Mouse (Mus musculus) myocyte (in vitro differentiated cells): ENCODE measurements around the gene Adamts2. TPM values are rescaled to one million over a fixed set of nuclear protein-coding genes. Genes with fewer than 3 reads are reported as not detected.

Experiments used
- H3K27me3 ChIP-seq: one replicate; pipeline ENCODE4 v1.6.1; 2011; ENCODE audit not compliant: control insufficient read depth, insufficient read depth, insufficient read length
- H3K36me3 ChIP-seq: one replicate; pipeline ENCODE4 v1.6.1; 2011; ENCODE audit not compliant: control insufficient read depth, insufficient read depth
- H3K4me2 ChIP-seq: one replicate; pipeline ENCODE4 v1.6.1; 2011; ENCODE audit warnings: low read depth, control low read depth
- H3K4me3 ChIP-seq: one replicate; pipeline ENCODE4 v1.5.1; 2011; ENCODE audit warnings: mild to moderate bottlenecking, control low read depth, moderate library complexity
- H3K79me2 ChIP-seq: one replicate; pipeline ENCODE4 v1.6.1; 2011; ENCODE audit not compliant: control insufficient read depth, insufficient read depth
- H3ac ChIP-seq: one replicate; pipeline ENCODE4 v1.6.1; 2011; ENCODE audit not compliant: control insufficient read depth, insufficient read length
- CEBPB ChIP-seq: IDR thresholded peaks from 2 replicates; pipeline ENCODE4 v1.6.1; 2011; ENCODE audit warnings: mild to moderate bottlenecking, moderate library complexity; ENCODE audit not compliant: poor library complexity, insufficient read depth, severe bottlenecking
- E2F4 ChIP-seq: IDR thresholded peaks from one replicate; pipeline ENCODE4 v1.6.1; 2011; ENCODE audit warnings: mild to moderate bottlenecking, control low read depth, moderate library complexity; ENCODE audit not compliant: insufficient read depth
- MAX ChIP-seq: IDR thresholded peaks from one replicate; pipeline ENCODE4 v1.6.1; 2011; ENCODE audit warnings: low read depth, mild to moderate bottlenecking, control low read depth
- MYOD1 ChIP-seq, 3 experiments: IDR thresholded peaks; one replicate each; pipeline ENCODE4 v1.6.1; 2011; ENCODE audit warnings: control low read depth in 2 of 3, low read depth in 2 of 3, mild to moderate bottlenecking in 2 of 3, moderate library complexity in 1 of 3; ENCODE audit not compliant: insufficient read length in 2 of 3, control insufficient read depth in 1 of 3
- MYOG ChIP-seq, 3 experiments: IDR thresholded peaks; one replicate each; pipeline ENCODE4 v1.6.1; 2011; ENCODE audit warnings: control low read depth in 2 of 3, low read depth in 2 of 3, mild to moderate bottlenecking in 2 of 3; ENCODE audit not compliant: insufficient read length in 2 of 3, control insufficient read depth in 1 of 3, insufficient read depth in 1 of 3
- POLR2A ChIP-seq: IDR thresholded peaks from one replicate; pipeline ENCODE4 v1.6.1; 2011; ENCODE audit warnings: low read depth, mild to moderate bottlenecking, control low read depth, moderate library complexity; ENCODE audit not compliant: insufficient read length
- POLR2AphosphoS2 ChIP-seq: IDR thresholded peaks from one replicate; pipeline ENCODE4 v1.6.1; 2011; ENCODE audit warnings: low read depth, control low read depth; ENCODE audit not compliant: insufficient read length
- REST ChIP-seq: IDR thresholded peaks from one replicate; pipeline ENCODE4 v1.6.1; 2011; ENCODE audit warnings: mild to moderate bottlenecking, control low read depth, moderate library complexity; ENCODE audit not compliant: insufficient read depth, insufficient read length
- SRF ChIP-seq: IDR thresholded peaks from one replicate; pipeline ENCODE4 v1.6.1; 2011; ENCODE audit warnings: low read depth; ENCODE audit not compliant: control insufficient read depth, insufficient read length
- TCF12 ChIP-seq: IDR thresholded peaks from one replicate; pipeline ENCODE4 v1.6.1; 2011; ENCODE audit warnings: mild to moderate bottlenecking, control low read depth; ENCODE audit not compliant: poor library complexity, insufficient read depth, severe bottlenecking
- TCF3 ChIP-seq: IDR thresholded peaks from one replicate; pipeline ENCODE4 v1.6.1; 2011; ENCODE audit warnings: low read depth, control low read depth; ENCODE audit not compliant: insufficient read length
- USF1 ChIP-seq: IDR thresholded peaks from one replicate; pipeline ENCODE4 v1.6.1; 2011; ENCODE audit warnings: low read depth, mild to moderate bottlenecking, control low read depth, moderate library complexity
- polyA plus RNA-seq: library from polyadenylated mRNA; unstranded; fragments of >200 nt; fragmentation: generic; extraction: Trizol; gene quantifications from one replicate; pipeline ENCODE4 v1.2.1, GENCODE M21; 2012; ENCODE audit warnings: missing spikeins

The Adamts2 gene
- polyA plus RNA-seq, 1 experiment: 24.9 TPM

DNA sequence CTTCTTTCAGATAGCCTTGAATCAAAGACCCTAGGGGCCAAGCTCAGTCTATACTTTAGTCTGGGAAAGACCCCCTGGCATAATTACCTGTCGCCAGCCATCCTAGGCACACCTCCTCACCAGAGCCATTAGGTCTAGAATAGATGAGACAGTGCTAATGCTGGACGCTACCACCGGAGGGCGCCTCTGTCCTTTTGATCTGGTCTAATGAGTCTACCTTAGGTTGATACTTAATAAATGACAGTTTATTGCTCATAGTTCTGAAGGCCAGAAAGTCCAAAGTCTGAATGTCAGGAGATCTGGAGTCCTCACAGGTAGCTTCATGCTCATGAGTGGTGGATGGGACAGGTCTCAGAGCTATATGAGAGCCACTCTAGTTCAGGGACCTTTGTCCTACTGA is 165.2 kb downstream of the Adamts2 start:
- no peak overlapping the region for H3K4me2 ChIP-seq
- H3K27me3 ChIP-seq: no peaks in the 10 kb centered on the region
- H3K36me3 ChIP-seq: no peaks in the 10 kb centered on the region
- no peak overlapping the region for H3ac ChIP-seq
- no peaks in the 10 kb centered on the region for H3K79me2 ChIP-seq
- no peak overlapping the region for H3K4me3 ChIP-seq
- TF ChIP-seq USF1 (no peak), POLR2AphosphoS2 (no peak), MAX (no peak), CEBPB (no peak), POLR2A (no peak), E2F4 (no peak), MYOG (IDR thresholded peaks at IDR 0.05; ENCODE audit: control insufficient read depth in 1 of 3, insufficient read depth in 1 of 3, insufficient read length in 2 of 3, low read depth in 2 of 3) (no peak), MYOD1 (IDR thresholded peaks at IDR 0.05; ENCODE audit: control insufficient read depth in 1 of 3, insufficient read length in 2 of 3, low read depth in 2 of 3) (no peak), SRF (no peak), TCF3 (no peak), TCF12 (no peak), REST (no peak)

DNA sequence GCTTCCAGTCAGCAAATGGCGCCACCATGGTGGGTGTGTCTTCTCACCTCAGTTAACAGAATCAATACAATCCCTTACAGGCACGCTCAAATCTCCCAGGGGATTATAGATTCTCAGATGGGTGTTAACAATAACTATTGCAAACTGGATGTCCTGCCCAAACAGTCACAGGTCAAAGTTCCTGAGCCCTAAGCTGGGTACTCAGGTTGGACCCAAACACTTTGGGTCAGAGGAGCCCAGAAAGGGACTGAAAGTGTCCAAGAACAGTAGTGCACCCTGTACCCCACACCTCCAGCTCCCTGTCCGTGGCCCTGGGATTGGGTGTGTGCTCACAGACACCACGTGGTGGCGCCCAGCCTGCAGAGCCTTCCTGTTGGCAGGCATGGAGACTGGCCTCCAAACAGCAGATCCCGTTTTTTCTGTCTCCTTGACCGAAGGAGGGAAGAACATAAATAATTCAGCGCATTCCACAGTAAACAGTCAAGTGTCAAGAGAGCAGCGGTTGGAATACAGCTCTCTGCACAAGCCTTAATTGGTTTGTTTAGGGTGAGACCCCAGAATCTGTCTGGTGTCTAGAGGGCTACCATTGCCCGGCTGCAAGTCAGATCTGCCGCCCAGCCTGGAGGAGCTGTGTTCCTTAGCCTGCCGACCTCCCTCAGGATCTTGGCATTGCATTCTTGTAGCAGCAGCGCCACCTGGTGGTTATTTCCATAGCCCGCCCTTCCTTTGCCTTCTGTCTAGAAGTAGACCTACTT is 167.3 kb downstream of the Adamts2 start:
- Histone ChIP-seq H3K4me2 (peak overlapping the region; percentile 61), H3K36me3 (peaks cover 5% of the 10 kb centered on the region), H3K27me3 (no peaks in the 10 kb centered on the region), H3K79me2 (no peaks in the 10 kb centered on the region), H3ac (no peak overlapping the region), H3K4me3 (no peak overlapping the region)
- TF ChIP-seq SRF (no peak), USF1 (peak; percentile 27), POLR2AphosphoS2 (peak; percentile 16)

DNA sequence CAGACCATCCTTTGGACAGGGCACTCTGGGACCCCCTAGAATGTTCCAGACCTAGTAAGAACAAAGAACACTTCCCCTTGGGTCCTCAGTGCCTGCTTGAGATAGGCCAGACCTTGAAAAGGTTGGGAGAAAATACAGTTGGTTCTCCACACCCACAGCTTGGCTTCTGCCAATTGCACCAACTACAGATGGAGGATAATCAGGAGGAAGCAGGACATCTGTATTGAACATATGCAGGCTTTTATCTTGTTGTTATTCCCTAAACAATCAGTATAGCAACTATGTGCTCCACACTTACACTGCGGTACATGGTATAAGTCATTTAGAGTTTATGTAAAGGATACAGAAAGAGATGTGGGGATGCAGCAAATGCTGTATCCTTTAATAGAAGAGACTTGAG is 169.1 kb downstream of the Adamts2 start:
- no peak overlapping the region for H3K4me2 ChIP-seq
- no peaks in the 10 kb centered on the region for H3K79me2 ChIP-seq
- no peak for TF ChIP-seq MYOD1 (IDR thresholded peaks at IDR 0.05; ENCODE audit: control insufficient read depth in 1 of 3, insufficient read length in 2 of 3, low read depth in 2 of 3)
- TF ChIP-seq POLR2A: no peak
- TF ChIP-seq USF1: no peak
- no peak for TF ChIP-seq CEBPB
- H3K4me3 ChIP-seq: no peak overlapping the region
- no peaks in the 10 kb centered on the region for H3K27me3 ChIP-seq
- no peak overlapping the region for H3ac ChIP-seq
- H3K36me3 ChIP-seq: peaks cover 5% of the 10 kb centered on the region

DNA sequence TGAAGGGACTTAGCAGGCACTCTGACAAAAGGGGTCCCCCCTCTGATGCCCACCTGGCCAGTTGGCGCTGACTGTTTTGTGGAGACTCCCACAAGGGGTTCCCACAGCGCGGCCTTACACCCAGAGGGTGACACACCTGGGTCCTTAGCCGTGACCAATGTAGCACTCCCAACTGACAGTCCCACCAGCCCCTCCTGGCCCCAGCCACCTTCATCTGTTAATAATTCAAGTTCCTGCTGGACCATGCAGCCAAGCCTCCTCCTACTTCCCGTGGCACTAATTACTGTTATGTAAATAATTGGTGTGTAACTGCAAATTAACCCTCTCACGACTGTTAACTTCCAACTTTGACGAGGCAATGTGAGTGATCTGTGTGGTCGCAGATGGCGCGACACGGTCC is 195.8 kb downstream of the Adamts2 start:
- Histone ChIP-seq H3K36me3 (no peaks in the 10 kb centered on the region), H3K4me3 (no peak overlapping the region), H3ac (no peak overlapping the region), H3K79me2 (no peaks in the 10 kb centered on the region), H3K27me3 (no peaks in the 10 kb centered on the region), H3K4me2 (no peak overlapping the region)
- no peak for TF ChIP-seq POLR2A
- TF ChIP-seq TCF12: no peak
- no peak for TF ChIP-seq USF1
- no peak for TF ChIP-seq CEBPB
- TF ChIP-seq MYOD1 (IDR thresholded peaks at IDR 0.05; ENCODE audit: control insufficient read depth in 1 of 3, insufficient read length in 2 of 3, low read depth in 2 of 3): no peak
- no peak for TF ChIP-seq SRF
- no peak for TF ChIP-seq TCF3
- no peak for TF ChIP-seq E2F4
- no peak for TF ChIP-seq MAX
- TF ChIP-seq REST: no peak
- no peak for TF ChIP-seq POLR2AphosphoS2
- TF ChIP-seq MYOG (IDR thresholded peaks at IDR 0.05; ENCODE audit: control insufficient read depth in 1 of 3, insufficient read depth in 1 of 3, insufficient read length in 2 of 3, low read depth in 2 of 3): no peak

DNA sequence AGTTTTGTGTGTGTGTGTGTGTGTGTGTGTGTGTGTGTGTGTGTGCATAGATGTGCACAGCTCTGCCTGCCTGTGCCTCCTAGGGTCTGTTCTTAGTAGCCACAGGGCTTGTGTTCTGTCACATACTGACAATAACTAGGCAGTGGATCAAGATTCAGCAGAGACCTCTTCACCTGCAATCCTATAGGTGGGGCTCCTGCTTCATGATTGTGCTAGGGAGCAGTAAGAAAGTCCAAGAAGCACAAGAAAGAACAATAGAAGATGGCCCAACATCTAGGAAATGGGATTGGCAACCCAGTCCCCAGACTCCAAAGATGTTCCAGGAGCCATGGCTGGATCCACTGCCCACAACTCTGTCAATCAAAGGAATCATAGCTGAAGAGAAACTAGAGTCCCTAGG is 197.0 kb downstream of the Adamts2 start:
- H3ac ChIP-seq: no peak overlapping the region
- no peak overlapping the region for H3K4me3 ChIP-seq
- no peaks in the 10 kb centered on the region for H3K79me2 ChIP-seq
- no peak overlapping the region for H3K4me2 ChIP-seq
- no peak for TF ChIP-seq MAX
- no peaks in the 10 kb centered on the region for H3K36me3 ChIP-seq
- no peaks in the 10 kb centered on the region for H3K27me3 ChIP-seq

DNA sequence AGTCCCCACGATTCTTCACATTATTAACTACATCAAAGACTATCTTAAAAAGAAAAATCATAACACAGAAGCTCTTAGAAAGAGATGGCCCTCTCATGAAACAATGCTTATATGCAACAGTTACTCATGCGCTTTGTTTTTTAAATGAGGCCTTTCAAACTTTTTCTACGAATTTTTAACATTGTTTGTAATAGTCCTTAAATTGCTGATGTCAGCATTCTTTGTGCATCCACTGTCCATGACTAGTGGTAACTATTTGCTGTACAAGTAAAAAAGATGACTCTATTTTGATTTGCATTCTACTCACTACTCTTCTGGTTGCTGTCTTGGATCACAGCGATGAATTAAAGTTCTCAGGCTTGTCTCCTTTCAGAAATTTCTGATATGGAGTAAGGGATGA is 212.3 kb downstream of the Adamts2 start:
- Histone ChIP-seq H3K27me3 (no peaks in the 10 kb centered on the region), H3K4me2 (no peak overlapping the region), H3K4me3 (no peak overlapping the region), H3ac (no peak overlapping the region), H3K36me3 (peaks cover 19% of the 10 kb centered on the region), H3K79me2 (no peaks in the 10 kb centered on the region)
- TF ChIP-seq TCF3 (no peak), MAX (no peak), MYOD1 (IDR thresholded peaks at IDR 0.05; ENCODE audit: control insufficient read depth in 1 of 3, insufficient read length in 2 of 3, low read depth in 2 of 3) (no peak), POLR2AphosphoS2 (no peak), SRF (no peak), TCF12 (no peak), MYOG (IDR thresholded peaks at IDR 0.05; ENCODE audit: control insufficient read depth in 1 of 3, insufficient read depth in 1 of 3, insufficient read length in 2 of 3, low read depth in 2 of 3) (no peak), E2F4 (no peak), CEBPB (no peak)
